Mouse (Mus musculus) thymus, adult 2 months (tissue): ENCODE results near the gene Myl10.

Source experiments
- CTCF ChIP-seq: fragments of 200-500 bp; IDR thresholded peaks from 2 replicates; pipeline ENCODE4 v1.5.1; 2012; ENCODE audit warnings: mild to moderate bottlenecking, control low read depth, low read length, moderate library complexity, borderline replicate concordance; ENCODE audit not compliant: control insufficient read depth, poor library complexity, insufficient read depth; ENCODE audit errors: extremely low read depth
- POLR2A ChIP-seq: fragments of 200-500 bp; IDR thresholded peaks from 2 replicates; pipeline ENCODE4 v1.6.1; 2012; ENCODE audit warnings: mild to moderate bottlenecking, low read length, control low read depth, moderate library complexity; ENCODE audit not compliant: control insufficient read depth, poor library complexity, insufficient read depth; ENCODE audit errors: extremely low read depth

DNA sequence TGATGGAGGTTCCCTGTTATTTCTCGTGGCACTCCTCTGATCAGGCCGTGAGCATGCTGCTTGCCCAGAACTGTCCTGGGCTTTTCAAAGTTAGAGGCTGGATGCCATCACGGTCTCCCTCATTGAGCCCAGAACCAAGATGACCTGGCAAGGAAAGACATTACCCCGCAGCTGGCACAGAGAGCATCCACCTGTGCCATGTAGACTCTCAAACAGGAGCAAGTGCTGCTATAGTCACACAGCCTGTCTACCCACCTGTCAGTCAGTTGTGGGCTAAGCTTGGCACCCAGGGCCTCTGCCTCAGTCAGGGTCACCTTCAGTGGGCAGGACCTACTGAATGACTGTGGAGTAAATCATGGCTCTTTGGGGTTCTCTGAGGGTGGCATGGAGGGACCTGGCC, 6.6 kb upstream of the Myl10 start:
- no peak for TF ChIP-seq POLR2A
- no peak for TF ChIP-seq CTCF
